8 mouse cellular contexts compared by ENCODE assay signal in the genomic region with DNA sequence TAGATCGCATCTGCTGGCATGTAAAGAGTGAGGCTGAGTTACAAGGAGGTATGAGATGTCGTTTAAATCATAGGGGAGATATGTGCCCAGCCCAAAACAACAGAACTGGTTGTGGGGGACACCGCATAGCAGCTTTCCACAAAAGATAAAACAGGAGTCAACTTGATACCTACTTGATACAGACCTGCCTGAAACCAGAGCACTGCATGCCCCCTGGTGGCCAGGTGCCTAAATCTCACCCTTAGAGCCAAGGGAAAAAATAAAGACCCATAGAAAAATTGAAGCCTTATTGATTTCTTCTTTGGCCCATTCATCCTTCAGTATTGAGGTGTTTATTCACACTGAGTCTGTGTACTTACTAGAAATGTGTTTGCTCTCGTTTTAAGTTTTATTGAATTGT. TPM values are rescaled to one million over a fixed set of nuclear protein-coding genes. Genes with fewer than 3 reads are reported as not detected.
DNase-seq lines count a peak whose midpoint lies in the region; ATAC-seq and TF ChIP-seq lines count a peak whose summit lies in the region.

No protein-coding gene starts in this region.

- H3K4me1 ChIP-seq in testis, adult 2 months (ENCODE audit: control insufficient read depth, insufficient read depth, low read length): no peaks in the 10 kb centered on the region
- peaks cover 24% of the 10 kb centered on the region for H3K4me1 ChIP-seq in liver, embryonic 13.5 days (replicated peaks)

- H3K4me2 ChIP-seq in liver, embryonic 13.5 days: no peak overlapping the region

- H3K9ac ChIP-seq in liver, embryonic 13.5 days: no peak overlapping the region

- no peak overlapping the region for H3K4me3 ChIP-seq in gastrocnemius, adult 2 months
- no peak overlapping the region for H3K4me3 ChIP-seq in testis, adult 2 months (ENCODE audit: control insufficient read depth, low read depth, low read length)
- no peak overlapping the region for H3K4me3 ChIP-seq in liver, embryonic 13.5 days (replicated peaks)

- H3K27me3 ChIP-seq in testis, adult 2 months (ENCODE audit: control insufficient read depth, insufficient read depth, low read length): no peaks in the 10 kb centered on the region
- no peaks in the 10 kb centered on the region for H3K27me3 ChIP-seq in liver, embryonic 13.5 days
- no peaks in the 10 kb centered on the region for H3K27me3 ChIP-seq in splenic B cell, adult 2 months (ENCODE audit: control insufficient read depth, insufficient read depth, low read length, poor library complexity, severe bottlenecking)

- no peaks in the 10 kb centered on the region for H3K36me3 ChIP-seq in testis, adult 2 months (ENCODE audit: control insufficient read depth, insufficient read depth, low read length)
- peaks cover 52% of the 10 kb centered on the region for H3K36me3 ChIP-seq in liver, embryonic 13.5 days
- no peaks in the 10 kb centered on the region; the same call in 1 of the 2 replicates for H3K36me3 ChIP-seq in splenic B cell, adult 2 months (ENCODE audit: control insufficient read depth, insufficient read depth, low read length, poor library complexity, severe bottlenecking)

- no peaks in the 10 kb centered on the region for H3K9me3 ChIP-seq in liver, embryonic 13.5 days (replicated peaks)

- no peak for TF ChIP-seq POLR2A in testis, adult 2 months (IDR thresholded peaks at IDR 0.05; ENCODE audit: control insufficient read depth, low read depth, low read length)

- H3K27ac ChIP-seq in gastrocnemius, adult 2 months: no peak overlapping the region
- H3K27ac ChIP-seq in testis, adult 2 months (ENCODE audit: control insufficient read depth, insufficient read depth, low read depth, low read length): no peak overlapping the region
- H3K27ac ChIP-seq in liver, embryonic 13.5 days: no peak overlapping the region

- no peak for ATAC-seq in liver, embryonic 13.5 days (ENCODE audit: low read depth)
- ATAC-seq in monocyte, adult 5-6 weeks (replicated peaks; ENCODE audit: insufficient number of reproducible peaks, low FRiP score, low TSS enrichment, poor library complexity, severe bottlenecking): no peak

- DNase-seq in gastrocnemius, adult 2 months: peak; percentile 44
- DNase-seq in gastrocnemius, postnatal 14 days: no peak
- DNase-seq in testis, postnatal 14 days (ENCODE audit: low spot score): no peak
- DNase-seq in cerebellum, adult 9-11 months: peak; percentile 33
- DNase-seq in liver, embryonic 13.5 days: peak; percentile 2
- DNase-seq in splenic B cell, adult 2 months (ENCODE audit: low read depth, low spot score): peak; percentile 83

- intact Hi-C loops in gastrocnemius, adult 2 months (cut with DNase I): no loop called here
- intact Hi-C loops in gastrocnemius, postnatal 14 days (cut with DNase I; ENCODE audit: low total_unique reads): no loop called here

- TF ChIP-seq CTCF in gastrocnemius, adult 2 months (IDR thresholded peaks at IDR 0.05): peak; percentile 76
- peak; percentile 22; the same call in 1 of the 2 replicates for TF ChIP-seq CTCF in testis, adult 2 months (IDR thresholded peaks at IDR 0.05; ENCODE audit: control insufficient read depth, insufficient read depth, insufficient replicate concordance, low read depth, low read length)

- 51% methylated on average over 4 of the region's 4 CpGs for WGBS in liver, embryonic 13.5 days (ENCODE audit: insufficient replicate concordance)

RNA-seq across cellular contexts. Expression of a gene that starts 45.5 kb away (rescaled TPM):
- total RNA-seq in gastrocnemius, adult 2 months (2021): 10 to 100 TPM; 48.9 to 54.2 TPM
- total RNA-seq in gastrocnemius, postnatal 14 days (2021): 10 to 100 TPM; 30.7 to 40.1 TPM
- polyA plus RNA-seq in testis, adult 2 months (2012; rRNA removed): 0.05 TPM in 1 of 2 replicates, not detected in the other
- 0.09 and 0.10 TPM in 2 replicates for polyA plus RNA-seq in liver, embryonic 13.5 days (2015; fragmentation: Nextera tagmentation; extraction: Ambion mirVana)
- not detected in 3 replicates for total RNA-seq in monocyte, adult 5-6 weeks (2017)

Comparison
In these comparisons a context has a peak if more than half of its experiments do, and no peak if none do; other contexts are left out.
1. DNase-seq: peak in gastrocnemius, adult 2 months (single experiment), cerebellum, adult 9-11 months (single experiment), liver, embryonic 13.5 days (single experiment) and splenic B cell, adult 2 months (single experiment); none in gastrocnemius, postnatal 14 days (single experiment) and testis, postnatal 14 days (single experiment).
2. RNA of a gene that starts 45.5 kb away (total RNA-seq): 48.9 to 54.2 TPM in gastrocnemius, adult 2 months and 30.7 to 40.1 TPM in gastrocnemius, postnatal 14 days; not detected in monocyte, adult 5-6 weeks; every median in the first group is over 10 times any median in the second.